Mouse (Mus musculus) urinary bladder, postnatal 4 days (tissue): ENCODE measurements around the gene Lypd4.
A peak's percentile ranks its signal among the peaks of the same experiment; 100 is the strongest.
"Not testable (repeated sequence)": the region's sequence is repeated elsewhere in the genome, so short reads cannot be mapped to it uniquely, and the experiment has no call there.

Experiments
- DNase-seq, 2 experiments: peaks; one replicate each; pipeline ENCODE4 v3.0.0; 2021 to 2022; ENCODE audit warnings: low spot score in 2 of 2

The Lypd4 gene

GRCm38 (mm10) chr7:24869532-24870165 lies at the start of gene Lypd4, which contains the start of gene Dmrtc2:
Lypd4 (minus strand) TSS chr7:24869941.
Dmrtc2 (plus strand) TSS chr7:24870057.
- no peak for DNase-seq

DNA sequence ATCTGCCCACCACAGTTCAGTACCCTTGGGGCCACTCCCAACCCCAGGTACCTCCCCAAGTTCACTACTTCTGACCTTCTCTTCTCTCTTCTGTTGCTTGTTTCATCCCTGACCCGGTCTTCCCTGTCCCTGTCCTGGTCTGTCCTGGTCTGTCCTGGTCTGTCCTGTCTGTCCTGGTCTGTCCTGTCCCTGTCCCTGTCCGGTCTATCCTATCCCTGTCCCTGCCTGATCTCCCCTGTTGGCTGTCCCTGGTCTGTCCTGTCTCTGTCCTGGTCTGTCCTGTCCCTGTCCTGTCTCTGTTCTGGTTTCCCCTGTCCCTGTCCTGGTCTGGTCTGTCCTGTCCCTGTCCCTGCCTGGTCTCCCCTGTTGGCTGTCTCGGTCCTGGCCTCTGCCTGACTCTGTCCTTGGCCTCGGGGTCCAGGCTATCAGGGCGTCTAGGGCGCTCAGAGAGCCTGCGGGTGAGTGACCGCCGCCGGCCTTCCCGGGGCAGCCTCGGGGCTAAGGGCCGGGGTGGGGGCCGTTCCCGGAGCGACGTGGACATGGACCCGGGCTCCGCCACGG lies 49.1 kb upstream of the Lypd4 start:
- DNase-seq: no peak

DNA sequence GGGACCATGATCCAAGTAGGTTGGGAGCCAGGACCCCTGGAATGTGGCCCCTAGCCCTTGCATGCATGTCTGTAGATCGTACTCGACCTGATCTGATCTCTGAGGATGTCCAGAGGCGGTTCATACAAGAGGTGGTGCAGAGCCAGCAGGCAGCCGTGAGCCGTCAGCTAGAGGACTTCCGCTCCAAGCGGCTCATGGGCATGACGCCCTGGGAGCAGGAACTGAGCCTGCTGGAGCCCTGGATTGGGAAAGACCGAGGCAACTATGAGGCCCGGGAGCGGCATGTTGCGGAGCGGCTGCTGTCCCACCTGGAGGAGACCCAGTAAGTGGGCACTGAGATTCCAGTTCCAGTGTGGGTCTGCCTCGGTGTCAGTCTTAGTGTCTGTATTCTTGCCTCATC lies 42.7 kb upstream of the Lypd4 start:
- no peak for DNase-seq

DNA sequence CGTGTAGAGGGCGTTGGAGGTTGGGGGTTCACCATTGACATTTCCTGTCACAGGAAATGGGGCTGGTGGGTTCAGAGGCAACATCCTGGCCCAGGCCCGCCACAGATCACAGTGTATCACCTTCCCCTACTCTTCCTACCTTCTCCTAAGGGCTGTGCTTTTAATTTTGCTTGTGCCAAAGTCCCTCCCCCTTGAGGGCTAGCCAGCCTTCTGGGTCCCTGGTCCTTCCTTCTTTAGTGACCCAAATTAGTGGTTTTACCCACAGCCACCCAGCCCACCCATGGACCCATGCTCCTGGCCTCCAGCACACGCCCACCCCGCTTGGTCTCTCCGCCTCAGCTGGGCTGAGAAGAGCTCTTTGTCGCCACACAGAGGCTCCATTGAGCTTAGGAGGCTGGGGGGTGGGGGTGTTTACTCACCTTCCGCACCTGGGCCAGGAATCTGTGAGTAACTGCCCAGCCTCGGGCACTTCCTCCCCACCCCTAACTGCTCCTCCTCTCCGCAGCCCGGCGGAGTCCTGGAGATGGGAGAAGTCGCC lies 37.5 kb upstream of the Lypd4 start:
- no peak for DNase-seq

- no peak for DNase-seq
Observed at GRCm38 (mm10) chr7:24906551-24906950, 36.8 kb upstream of the Lypd4 start.

DNA sequence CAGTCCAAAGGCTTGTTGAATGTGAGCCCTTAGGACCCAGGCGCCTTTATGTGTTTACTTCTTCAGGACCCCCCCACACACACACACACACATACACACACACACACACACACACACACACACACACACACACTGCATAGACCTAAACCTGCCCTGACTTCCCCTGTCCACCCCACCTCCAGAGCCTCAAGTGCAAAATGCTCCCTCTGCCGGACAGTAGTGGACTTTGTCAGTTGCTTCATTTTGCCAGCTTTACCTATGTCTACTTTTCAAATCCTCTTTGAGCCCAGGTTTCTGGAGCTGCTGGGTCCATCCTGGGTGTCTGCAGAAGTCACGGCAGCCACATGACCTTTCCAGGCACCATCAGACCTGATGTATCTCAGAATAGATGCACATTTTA lies 35.2 kb upstream of the Lypd4 start:
- DNase-seq: no peak

- peak; percentile 97 for DNase-seq
Observed at GRCm38 (mm10) chr7:24904070-24904483, 34.3 kb upstream of the Lypd4 start.

GRCm38 (mm10) chr7:24903444-24903825 lies 33.7 kb upstream of the Lypd4 start:
- no peak for DNase-seq

- DNase-seq: peak in 1 of 2 experiments; percentile 50
Observed at GRCm38 (mm10) chr7:24902630-24903443, 33.1 kb upstream of the Lypd4 start, which contains the start of gene Arhgef1. Arhgef1 (plus strand) TSS chr7:24902912.

DNA sequence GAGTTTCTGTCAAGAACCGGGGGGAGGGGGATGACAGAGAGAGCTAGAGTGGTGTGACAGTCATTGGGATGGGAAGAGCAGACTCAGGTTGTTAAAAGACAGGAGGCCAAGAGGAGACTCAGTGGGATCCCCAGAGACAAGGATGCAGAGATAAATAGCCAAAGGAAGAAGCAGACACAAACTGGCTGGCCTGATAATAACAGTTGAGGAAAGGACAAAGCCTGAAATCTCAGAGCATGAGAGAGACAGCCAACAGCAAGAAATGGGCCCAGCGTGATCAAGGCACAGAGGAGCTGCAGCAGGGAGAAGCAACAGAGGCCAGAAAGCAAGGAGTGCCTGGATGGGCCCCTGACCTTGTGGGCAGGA lies 32.5 kb upstream of the Lypd4 start:
- no peak for DNase-seq

DNA sequence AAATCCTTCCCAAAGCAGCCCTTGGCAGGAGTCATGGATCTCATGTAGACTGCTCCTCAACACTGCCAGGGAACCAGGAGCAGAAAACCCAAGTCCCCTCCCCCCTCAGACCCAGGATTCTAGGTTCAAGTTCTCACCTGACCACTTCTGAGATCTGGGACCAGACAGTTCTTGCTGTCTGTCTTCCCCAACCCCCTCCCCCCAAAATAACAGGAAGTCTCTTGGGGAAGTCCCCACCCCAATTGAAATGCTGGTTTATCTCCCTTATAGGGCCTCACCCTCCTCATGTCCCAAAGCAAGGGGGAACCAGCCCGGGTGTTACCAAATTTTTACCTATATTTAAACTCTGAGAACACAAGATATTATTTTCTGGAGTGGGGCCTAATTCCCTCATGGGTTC lies 32.1 kb upstream of the Lypd4 start:
- DNase-seq: no peak

- no peak for DNase-seq
Observed at GRCm38 (mm10) chr7:24901114-24901513, 31.4 kb upstream of the Lypd4 start.

DNA sequence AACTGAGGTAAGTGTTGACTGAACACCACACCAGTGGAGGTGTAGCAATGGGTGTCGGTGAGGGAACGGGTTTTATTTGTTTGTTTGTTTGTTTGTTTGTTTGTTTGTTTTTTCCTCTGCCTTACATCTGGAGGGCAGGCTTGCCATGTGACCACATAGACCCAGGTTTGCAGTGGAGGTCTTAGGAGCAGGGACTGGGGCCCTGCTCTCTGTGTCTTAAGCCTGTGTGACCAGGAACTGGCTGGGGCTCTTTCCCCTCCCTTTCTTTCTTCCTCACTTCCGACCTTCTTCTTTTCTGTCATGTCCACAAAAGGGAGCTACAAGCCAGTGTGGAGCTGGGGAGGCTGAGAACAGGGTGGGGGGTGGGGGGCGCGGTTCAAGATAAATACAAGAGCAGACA lies 28.2 kb upstream of the Lypd4 start:
- no peak for DNase-seq

- DNase-seq: no peak
Observed at GRCm38 (mm10) chr7:24897224-24897623, 27.5 kb upstream of the Lypd4 start, which contains the start of gene Cd79a. Cd79a (plus strand) TSS chr7:24897381.

- DNase-seq: no peak
Observed at GRCm38 (mm10) chr7:24896269-24896668, 26.5 kb upstream of the Lypd4 start.

DNA sequence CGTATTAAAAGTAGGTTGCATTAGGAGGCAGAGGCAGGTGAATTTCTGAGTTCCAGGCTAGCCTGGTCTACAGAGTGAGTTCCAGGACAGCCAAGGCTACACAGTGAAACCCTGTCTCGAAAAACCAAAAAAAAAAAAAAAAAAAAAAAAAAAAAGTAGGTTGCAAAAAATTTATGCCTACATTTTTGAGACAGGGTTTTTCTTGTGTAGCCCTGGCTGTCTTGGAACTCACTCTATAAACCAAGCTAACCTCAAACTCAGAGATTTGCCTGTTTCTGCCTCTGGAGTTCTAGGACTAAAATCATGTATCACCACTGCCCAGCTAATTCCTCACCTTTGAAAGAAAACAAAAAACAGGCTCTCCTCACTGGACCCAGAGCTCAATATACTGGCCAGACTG lies 26.0 kb upstream of the Lypd4 start:
- DNase-seq: not testable (repeated sequence)

DNA sequence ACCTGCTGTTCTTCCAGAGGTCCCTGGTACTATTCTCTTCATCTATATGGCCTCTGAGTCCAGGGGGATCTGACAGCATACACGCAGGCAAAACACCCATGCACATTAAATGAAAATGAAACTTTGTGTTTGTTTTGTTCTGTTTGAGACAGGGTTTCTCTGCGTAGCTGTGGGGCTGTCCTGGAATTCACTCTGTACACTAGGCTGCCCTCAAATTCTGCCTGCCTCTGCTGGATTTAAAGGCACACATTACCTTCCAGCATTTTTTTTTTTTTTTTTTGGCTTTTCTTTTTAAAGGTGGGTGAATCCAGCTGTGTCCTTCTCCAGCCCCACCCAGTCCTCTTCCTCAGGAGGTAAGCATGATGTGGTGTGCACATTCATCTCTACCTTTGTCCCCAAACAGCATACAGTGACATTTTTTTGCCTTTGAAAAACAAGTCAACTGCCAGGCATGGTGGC lies 22.4 kb upstream of the Lypd4 start:
- no peak for DNase-seq

DNA sequence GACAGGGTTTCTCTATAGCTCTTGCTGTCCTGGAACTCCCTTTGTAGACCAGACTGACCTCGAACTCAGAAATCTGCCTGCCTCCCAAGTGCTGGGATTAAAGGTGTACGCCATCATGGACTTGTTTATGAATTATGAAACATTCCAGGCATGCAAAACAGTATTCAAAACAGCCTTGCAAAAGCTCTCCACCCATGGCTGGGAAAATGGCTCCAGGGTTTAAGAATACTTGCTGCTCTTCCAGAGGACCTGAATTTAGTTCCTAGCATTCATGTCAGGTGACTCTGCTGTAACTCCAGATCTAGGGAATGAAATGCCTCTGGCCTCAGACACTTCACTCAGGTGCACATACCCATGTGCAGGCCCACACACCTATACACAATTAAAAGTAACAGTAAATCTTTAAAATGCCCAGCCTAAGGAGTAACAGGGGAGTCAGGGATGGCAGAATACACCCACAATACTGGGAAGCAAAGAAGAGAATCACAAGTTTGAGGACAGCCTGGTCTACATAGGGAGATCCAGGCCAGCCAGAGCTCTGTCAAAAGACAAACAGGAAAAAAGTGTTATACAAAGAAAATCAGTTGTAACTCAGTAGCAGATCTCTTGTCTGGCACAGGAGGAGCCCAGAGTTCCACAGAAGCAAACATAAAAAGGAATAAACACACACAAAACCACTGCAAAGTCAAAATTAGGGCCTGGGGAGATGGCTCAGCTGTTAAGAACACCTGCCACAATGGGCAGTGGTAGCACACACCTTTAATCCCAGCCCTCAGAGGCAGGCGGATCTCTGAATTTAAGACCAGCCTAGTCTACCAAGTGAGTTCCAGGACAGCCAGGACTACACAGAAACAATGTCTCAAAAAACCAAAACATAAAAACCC lies 21.7 kb upstream of the Lypd4 start:
- no peak for DNase-seq

GRCm38 (mm10) chr7:24890281-24891216 lies 20.8 kb upstream of the Lypd4 start:
- peak; percentile 55 to 66 for DNase-seq
